Mouse (Mus musculus): ENCODE results near the gene Gm29797.

The Gm29797 gene

DNA sequence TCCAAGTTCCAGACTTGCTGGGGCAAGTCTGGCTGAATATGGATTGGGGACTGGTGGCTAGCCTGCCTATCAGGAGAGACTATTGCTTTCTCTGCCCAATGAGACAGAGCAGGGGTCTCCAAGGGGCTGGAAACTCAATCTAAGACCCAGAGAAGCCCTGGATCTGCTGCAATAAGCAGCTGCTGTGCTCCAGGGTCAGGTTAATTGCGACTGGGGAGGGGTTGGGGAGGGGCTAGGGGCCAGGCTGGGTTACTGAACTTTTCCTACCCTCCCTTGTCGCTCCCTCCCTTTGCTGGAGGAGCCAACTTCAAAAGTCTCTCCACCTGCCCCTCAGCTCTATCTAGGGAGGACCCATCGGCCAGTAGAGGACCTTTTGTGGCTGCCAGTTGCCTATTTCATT, at the start of gene Gm29797:
TSS of gene Gm29797 (plus strand) at position 301 of the 400 bp plus-strand sequence.
- no peak for DNase-seq (ENCODE audit: low read depth, low spot score)

DNA sequence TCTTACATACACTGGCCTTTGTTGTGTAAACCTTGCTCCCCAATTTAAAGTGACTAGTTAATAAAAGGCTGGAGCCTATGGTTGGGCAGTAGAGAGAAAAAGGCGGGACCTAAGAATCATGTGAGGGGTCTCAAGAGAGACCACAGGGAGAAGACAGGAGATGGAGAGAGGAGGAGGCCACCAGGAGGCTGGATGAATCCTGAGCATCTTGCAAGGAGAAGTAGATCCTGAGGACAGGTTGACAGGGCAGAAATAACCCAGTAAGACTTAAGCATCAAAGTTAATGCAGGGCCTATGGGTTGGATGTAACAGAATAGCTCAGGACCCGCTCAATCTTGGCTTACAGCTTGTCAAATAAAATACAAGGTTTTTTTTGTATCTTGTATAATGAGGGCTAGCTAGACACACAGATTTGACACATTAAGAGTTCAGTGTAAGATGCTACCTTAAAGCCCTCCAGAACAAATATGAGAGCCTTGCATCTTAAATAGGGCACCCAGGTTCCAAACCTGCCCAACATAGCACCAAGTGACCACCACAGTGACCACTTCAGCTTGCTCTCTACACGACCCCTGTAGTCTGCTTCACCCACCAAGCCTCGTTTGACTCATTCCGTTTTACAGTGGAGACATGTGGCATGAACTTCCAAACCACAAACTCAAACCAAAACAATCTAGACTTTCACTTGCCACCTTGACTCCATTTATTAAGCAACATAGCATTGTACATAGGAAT, 37.9 kb upstream of the Gm29797 start:
- DNase-seq (ENCODE audit: low read depth, low spot score): no peak

DNA sequence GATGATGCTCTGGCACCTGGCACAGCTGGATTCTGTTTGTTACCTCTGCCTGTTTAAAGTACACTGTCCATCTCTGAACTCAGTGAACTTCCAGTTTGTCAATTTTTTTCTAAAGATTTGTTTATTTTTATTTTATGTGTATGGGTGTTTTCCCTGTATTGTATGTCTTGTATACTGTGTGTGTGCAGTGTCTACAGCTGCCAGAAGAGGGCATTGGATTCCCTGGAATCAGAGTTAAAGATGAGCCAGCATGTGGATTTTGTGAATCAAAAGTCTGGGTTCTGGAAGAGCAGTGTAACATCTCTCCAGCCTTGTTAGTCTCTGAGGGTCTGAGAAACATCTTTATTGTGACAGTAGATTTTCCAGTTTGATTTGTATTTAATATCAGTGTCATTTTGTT, 33.4 kb upstream of the Gm29797 start:
- DNase-seq (ENCODE audit: low read depth, low spot score): no peak

DNA sequence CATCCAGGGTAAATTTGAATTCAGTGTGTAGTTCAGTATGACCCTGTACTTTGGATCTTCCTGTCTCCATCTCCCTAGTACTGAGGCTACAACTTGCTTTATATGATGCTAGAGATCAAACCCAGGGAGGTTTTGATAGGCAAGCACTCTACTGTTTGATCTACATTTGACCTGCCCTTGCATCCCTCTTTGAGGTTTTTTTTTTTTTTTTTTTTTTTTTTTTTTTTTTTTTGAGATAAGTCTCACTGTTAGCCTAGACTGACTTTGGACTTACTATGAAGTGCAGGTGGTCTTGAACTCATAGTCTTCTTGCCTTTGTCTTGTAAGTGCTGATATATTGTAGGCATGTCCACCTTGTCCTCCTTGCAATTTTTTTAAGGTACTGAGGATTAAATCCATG, 28.4 kb upstream of the Gm29797 start:
- DNase-seq (ENCODE audit: low read depth, low spot score): no peak

DNA sequence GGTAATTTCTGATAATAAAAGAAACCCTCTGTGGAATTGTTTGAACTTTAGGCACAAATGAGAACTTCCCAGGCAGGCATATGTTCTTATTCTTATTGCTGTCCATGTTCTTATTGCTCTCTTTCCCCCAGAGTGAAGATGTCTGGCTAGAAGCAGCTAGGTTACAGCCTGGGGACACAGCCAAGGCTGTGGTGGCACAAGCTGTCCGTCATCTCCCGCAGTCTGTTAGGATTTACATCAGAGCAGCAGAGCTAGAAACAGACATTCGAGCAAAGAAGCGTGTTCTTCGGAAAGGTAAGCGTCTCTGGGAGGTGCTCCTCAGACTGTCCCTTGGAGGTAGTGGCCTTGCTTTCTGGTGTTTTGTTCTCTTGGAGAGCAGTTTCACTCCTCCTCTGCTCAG, 24.2 kb upstream of the Gm29797 start:
- no peak for DNase-seq (ENCODE audit: low read depth, low spot score)

DNA sequence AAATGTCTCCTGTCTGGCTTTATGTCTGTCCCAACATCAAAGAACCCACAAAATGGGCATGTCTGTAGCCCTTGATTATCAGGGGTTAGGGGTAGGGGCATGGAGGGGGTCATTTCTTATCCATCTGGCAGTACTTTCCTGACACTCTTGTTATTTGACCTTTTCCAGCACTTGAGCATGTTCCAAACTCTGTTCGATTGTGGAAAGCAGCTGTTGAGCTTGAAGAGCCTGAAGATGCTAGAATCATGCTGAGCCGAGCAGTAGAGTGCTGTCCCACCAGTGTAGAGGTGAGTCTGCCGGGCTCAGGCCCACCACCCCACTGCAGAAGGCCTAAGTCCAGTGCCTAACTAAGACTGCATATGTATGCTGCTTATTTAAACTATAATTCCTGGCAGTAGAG, 21.0 kb upstream of the Gm29797 start:
- DNase-seq (ENCODE audit: low read depth, low spot score): no peak

DNA sequence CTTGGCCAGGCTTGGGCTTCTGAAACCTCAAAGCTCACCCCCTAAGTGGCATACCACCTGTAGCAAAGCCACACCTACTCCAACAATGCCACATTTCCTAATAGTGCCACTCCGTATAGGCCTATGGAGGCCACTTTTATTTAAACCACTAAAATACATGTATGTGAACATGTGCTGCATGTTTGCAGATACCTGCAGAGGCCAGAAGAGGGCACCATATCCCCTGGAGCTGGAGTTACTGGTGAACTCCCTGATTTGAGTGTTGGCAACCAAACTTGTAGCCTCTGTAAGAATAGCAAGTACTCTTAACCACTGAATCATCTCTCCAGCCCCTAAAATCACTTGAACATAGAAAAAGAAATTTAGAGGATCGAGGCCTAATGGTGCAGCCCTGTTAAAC, 12.5 kb upstream of the Gm29797 start:
- DNase-seq (ENCODE audit: low read depth, low spot score): peak; percentile 16

DNA sequence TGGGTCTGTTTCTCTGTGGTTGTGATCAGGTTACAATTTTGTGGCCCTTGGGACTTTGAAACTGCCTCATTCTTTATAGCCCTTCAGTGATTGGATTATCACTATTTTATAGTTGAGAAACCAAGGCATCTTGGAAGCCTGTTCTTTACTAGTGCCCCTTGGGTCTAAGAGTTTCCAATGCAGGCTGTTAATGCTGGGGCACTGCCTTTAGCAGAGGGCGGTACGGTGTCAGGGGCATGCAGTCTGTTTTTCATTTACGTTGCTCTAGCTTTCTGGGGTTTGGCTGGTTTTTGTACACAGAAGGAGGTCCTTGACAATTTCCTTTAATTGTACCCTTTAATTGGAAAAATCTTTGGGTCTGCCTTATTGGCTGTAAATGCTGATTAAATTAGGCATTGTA, 11.2 kb upstream of the Gm29797 start:
- DNase-seq (ENCODE audit: low read depth, low spot score): no peak

DNA sequence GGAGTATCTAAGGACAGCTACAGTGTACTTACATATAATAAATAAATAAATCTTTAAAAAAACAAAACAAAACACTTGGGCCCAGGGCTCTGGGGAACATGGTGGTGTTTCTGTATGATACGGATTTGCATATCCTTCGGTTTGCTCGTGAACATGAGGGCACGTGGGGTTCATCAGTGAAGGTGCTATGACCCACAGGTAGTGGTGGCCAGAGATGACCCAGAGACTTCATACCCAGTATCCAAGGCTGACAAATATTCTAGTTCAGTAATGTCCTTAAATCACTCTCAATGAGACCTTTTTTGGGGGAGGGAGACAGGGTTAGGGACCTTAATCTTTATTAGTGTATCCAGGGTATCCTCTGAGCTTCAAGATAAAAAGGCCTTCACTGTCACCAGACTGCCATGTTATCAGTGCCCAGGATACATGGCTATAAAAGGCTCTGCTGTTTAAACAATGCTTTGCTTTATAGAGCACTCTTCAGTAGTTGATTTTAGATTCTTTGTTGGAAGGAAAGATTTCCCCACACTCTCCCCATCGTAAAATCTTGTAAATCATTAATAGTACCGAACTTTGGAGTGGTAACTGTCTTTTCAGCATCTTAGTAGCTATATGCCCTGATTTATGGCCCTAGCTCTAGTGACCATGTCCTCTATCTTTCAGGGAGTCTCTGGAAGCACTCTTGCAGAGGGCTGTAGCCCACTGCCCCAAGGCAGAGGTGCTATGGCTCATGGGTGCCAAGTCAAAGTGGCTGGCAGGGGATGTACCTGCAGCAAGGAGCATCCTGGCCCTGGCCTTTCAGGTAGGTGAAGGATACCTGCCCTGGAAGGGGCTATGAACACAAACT, 10.0 kb upstream of the Gm29797 start:
- no peak for DNase-seq (ENCODE audit: low read depth, low spot score)

DNA sequence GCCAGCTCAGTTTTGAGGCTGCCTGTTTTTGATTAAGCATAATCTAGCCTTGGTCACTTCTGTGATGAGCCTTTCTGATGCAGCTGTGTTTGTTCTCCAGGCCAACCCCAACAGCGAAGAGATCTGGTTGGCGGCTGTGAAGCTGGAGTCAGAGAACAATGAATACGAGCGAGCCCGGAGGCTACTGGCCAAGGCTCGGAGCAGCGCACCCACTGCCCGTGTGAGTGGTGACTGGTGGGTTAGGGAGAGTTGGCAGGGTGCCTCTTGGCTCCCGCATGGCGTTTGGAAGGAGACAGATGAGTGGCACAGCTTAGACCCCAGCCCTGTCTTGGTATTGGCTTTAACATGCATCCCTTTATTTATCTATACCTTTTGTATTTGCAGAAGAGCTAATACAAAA, 7.9 kb upstream of the Gm29797 start:
- no peak for DNase-seq (ENCODE audit: low read depth, low spot score)

DNA sequence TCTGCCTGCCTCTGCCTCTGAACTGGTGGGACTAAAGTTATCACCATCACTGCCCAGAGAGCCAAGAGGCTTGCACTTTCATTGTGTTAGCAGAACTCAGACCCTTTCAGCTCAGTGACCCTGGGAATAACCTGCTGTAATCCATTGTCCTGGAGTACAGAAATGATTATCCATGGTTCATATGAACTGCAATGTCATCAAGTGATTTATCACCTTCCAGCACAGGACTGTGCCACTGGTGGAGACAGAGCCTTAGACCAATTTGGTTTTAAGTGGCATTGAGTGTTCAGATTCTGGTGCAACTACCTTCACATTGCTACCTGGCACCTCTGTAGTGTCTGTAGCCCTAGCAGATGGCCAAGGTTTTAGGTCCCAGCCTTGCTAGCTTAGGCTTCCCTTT, 3.8 kb upstream of the Gm29797 start:
- DNase-seq (ENCODE audit: low read depth, low spot score): no peak

DNA sequence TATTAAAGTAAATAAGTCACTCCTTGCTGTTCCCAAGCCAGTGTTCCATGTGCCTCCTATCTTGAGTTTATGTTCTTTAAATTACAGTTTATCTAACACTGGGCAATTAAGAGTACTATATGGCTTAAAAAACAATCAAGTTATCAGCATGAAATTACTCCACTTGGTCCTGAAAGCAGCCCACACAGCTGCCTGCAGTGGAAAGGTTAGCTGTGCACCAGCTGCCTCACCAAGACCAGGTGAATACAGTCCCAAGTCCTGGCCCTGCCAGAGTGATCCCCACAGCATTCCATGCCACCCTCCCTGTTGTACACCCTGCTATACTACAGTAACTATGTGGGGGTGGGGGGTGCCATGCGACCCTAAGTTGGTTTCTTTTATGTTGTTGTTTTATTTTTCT, 3.3 kb upstream of the Gm29797 start:
- no peak for DNase-seq (ENCODE audit: low read depth, low spot score)

DNA sequence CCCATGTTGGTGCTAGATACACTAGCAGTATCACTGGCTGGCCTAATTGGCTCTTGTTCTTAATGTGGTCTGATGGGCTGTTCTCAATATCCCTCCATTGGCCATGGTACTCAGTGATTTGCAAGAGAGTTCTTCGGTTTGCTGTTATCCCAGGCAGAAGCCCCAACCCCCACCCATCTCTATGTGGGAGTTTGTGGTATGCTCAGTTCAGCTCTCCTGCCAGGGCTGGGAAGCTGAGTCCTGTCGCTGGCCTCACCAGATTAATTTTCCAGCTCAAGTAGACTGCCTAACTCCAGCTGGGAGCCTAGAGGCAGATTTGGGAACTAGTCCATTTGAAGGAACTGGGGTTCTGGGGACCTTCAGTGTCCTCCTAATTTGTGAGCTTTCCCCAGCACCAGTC, 607 bp downstream of the Gm29797 start:
- no peak for DNase-seq (ENCODE audit: low read depth, low spot score)

DNA sequence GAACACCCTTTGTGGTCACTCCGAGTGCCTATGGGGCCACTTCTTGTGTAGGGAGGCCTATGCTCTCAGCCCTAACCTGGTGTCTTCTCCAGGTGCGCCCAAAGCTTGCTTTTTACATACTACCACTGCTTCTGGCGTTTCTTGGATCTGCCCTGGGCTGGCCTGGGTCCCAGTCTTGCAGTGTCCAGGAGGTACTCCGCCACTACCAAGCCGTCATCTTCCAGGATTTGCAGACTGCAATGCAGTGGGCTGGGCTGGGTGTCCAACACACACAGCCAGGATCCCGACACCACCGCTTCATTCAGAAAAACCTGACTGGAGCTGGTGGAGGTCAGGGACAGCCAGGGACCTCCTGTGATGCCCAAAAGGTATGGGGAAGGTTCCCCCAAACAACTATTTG, 1.7 kb downstream of the Gm29797 start:
- DNase-seq (ENCODE audit: low read depth, low spot score): no peak

DNA sequence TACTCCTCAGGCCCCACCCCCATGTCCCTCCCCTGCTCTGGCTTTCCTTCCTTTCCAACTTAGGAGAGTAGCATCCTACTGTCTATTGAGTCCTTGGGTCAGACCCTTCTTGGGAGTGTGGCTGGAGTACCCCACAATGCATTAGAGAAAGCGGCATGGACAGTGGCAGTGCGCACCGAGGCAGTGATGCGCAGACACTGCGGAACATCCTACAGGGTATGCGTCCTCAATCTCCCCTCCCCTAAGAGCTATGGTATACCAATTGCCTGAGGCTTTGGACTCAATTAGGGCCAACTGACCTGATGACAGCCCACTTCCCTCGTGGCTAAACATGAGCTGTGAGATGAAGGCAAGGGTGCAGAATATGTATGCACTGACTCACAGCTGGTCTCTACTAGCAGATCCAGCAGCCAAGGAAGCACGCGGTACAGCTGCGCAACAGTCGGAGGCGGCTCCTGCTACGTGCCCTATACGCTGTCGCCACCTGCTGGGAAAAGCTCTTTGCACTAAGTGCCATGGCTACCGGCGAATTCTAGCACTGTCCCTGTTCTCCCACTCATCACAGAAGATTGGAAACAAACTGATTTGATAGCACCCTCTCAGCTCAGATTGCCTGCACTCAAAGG, 2.2 kb downstream of the Gm29797 start:
- DNase-seq (ENCODE audit: low read depth, low spot score): no peak

DNA sequence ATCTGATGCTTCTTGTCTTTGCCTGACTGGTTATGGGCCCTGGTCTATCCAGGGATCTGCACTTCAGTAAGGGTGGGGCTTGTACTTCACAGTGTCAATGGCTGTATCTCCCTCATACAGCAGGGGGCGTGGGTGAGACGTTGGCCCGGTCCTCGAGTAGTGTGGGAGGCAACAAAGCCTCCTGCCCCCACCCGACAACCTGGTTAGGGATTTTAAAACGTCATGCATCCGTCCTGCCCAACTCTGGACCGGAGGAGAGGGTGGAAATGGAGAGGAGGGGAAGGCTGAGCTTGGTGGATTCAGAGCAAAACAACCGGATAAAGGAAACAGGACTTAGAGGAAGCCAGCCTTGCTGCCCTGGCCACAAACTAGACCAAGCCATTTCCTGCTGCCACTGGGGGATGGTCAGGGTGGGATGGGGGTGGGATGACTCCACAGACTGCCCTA, 2.8 kb downstream of the Gm29797 start:
- DNase-seq (ENCODE audit: low read depth, low spot score): no peak

DNA sequence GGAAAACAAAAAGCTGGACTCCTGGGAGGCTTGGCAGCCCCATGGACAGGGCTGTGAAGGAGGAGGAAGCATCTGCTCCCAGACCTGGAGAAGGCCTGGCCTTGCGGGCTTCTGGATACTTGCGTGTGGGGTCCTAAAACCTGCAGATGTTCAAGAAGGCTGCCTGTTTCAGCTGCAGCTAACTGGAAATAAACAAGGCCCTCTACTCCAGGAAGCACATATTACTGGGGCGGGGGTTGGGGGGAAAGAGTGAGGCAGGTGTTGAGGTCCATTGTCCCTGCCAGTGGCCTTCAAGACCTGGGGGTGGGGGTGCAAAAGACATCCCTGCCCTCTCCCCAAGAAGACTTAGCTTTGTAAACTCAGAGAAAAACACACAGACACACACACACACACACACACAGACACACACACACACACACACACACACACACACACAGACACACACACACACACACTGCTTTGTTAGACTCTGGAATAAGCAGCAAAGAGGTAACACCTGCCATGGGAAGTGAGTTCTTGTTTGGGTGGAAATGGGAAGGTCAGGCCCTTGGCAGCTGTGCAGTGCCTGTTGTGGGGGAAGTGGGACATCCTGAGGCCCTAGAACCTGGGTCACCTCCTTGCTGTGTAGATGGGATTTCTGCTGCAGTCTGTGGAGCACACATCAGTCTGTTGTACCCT, 5.9 kb downstream of the Gm29797 start:
- DNase-seq (ENCODE audit: low read depth, low spot score): no peak

DNA sequence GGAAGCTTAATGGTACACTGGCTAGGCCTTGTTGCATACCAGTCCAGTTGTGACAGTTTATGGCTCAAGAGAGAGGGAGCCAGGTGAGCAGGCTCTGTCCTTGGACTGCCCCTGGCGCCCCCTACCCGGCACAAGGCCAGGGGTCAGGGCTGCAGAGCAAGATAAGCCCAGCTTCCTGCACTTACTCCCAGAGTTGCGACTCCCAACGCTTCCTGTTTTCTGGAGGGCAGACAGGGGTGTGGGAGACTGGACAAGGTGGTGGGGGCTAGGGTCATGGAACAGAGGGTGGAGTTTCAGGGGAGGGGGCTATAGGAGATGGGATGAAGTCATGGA, 6.4 kb downstream of the Gm29797 start:
- no peak for DNase-seq (ENCODE audit: low read depth, low spot score)

DNA sequence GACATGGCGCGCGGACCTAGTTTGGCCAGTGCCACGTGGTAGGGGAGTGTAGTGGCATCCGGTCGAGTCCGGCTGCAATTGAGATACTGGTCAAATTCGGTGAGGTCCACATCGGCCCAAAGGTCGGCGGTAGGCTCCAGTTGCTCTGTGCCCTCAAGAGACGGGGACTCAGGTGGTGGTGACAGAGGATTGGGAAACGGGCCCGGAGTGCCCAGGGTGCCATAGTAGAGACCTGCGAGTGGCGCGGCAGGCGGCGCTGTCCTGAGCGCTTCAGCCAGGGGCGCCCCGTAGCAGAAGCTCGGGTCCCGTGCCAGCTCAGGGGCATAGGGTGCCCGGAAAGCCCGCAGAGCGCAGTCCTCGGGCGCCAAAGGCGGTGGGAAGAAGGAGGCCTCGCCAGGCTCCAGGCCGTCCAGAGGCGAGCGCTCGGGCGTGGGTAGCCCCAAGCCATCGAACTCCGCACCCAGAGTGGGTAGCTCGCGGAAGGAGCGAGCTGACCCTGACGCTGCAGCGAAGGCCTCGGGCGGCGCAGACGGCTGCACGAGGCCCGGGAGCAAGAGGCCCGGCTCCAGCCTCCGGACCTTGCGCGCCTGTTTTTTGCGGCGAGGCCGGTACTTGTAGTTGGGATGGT, 13.6 kb downstream of the Gm29797 start:
- DNase-seq (ENCODE audit: low read depth, low spot score): no peak

DNA sequence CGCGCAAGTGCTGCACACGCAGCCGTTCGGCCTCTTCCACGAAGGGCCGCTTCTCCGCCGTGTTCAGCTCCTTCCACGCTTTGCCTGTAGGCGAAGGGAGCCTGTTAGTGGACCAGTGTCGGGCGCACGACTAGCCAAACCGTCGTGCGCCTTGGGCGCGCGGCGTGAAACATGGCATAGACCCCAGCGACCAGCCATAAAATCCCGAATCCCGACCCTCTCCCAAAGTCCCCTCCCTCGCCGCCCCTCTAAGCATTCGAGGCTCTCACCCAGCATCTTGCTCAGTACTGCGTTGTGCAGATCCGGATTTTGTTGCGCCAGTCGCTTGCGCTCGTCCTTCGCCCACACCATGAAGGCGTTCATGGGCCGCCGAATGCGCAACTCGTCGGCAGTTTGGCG, 14.1 kb downstream of the Gm29797 start:
- DNase-seq (ENCODE audit: low read depth, low spot score): no peak

DNA sequence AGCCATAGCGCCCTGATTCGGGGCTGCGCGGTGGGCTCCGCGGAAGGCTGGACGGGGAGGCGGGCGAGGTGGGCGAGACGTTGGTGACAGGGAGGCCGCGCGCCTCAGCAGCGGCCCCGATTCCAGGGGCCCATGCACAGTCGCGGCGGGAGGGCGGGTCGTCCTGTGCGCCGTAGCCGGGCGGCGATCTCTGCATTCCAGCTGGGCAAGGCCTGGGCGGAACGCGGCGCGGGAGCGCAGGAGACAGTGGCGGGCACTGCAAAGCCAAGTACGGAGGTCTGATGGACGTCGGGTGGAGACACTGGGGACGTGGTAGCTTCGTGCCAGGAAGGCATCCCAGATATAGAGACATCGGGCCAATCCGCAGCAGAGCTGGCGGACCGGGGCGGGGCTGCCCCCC, 14.5 kb downstream of the Gm29797 start, which contains the start of gene Sox18:
TSS of gene Sox18 (minus strand) at position 315 of the 400 bp plus-strand sequence.
- no peak for DNase-seq (ENCODE audit: low read depth, low spot score)

DNA sequence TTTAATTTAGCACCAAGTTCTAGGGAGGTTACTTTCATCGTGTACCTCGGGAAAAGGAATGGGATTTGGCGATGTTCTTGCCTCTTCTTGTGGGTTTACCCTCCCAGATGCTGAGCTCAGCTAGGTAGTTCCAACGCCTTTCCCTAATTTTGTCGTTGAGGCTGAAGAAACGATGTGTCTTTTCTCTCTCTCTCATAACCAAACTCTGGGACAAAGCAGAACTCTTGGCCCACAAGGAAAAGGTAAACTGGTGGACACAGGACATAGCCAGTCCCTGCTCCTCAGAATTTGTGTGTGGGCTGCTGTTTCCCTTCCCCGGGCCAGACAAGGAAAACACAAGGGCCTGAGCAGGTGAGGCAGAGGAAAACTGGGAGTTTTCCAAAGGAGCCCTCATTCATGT, 15.2 kb downstream of the Gm29797 start:
- no peak for DNase-seq (ENCODE audit: low read depth, low spot score)
